Mouse (Mus musculus) liver, postnatal 0 days (tissue): ENCODE data around the gene Rasa4. TPM values are rescaled to one million over a fixed set of nuclear protein-coding genes. Genes with fewer than 3 reads are reported as not detected.
A peak's percentile ranks its signal among the peaks of the same experiment; 100 is the strongest.

ENCODE experiments used
- ATAC-seq: fragments of 200-750 bp; cut with Nextera tagmentation; 2 replicates; pipeline ENCODE4 v1.8.0; 2017; ENCODE audit warnings: mild to moderate bottlenecking, moderate library complexity
- DNase-seq: peaks from one replicate; pipeline ENCODE4 v3.0.0-alpha.2; 2016
- H3K27ac ChIP-seq: fragments of 300-500 bp; sonication (generic); 2 replicates; pipeline ENCODE4 v1.5.1; 2014; ENCODE audit warnings: antibody characterized with exemption, moderate library complexity, mild to moderate bottlenecking, low read depth
- H3K27me3 ChIP-seq: fragments of 300-500 bp; sonication (generic); 2 replicates; pipeline ENCODE4 v1.6.1; 2014; ENCODE audit warnings: low read length, control low read depth, mixed read lengths; ENCODE audit not compliant: insufficient read depth
- H3K36me3 ChIP-seq: fragments of 300-500 bp; sonication (generic); replicated peaks from 2 replicates; pipeline ENCODE4 v1.6.1; 2014; ENCODE audit warnings: mild to moderate bottlenecking, control low read depth, low read length, moderate library complexity, mixed read lengths; ENCODE audit not compliant: insufficient read depth
- H3K4me1 ChIP-seq: fragments of 300-500 bp; sonication (generic); 2 replicates; pipeline ENCODE4 v1.6.1; 2014; ENCODE audit warnings: antibody characterized with exemption, mild to moderate bottlenecking, control low read depth; ENCODE audit not compliant: insufficient read depth
- H3K4me2 ChIP-seq: fragments of 300-500 bp; sonication (generic); 2 replicates; pipeline ENCODE4 v1.6.1; 2014; ENCODE audit warnings: low read depth, mild to moderate bottlenecking, low read length, moderate library complexity, mixed read lengths
- H3K4me3 ChIP-seq: fragments of 300-500 bp; sonication (generic); 2 replicates; pipeline ENCODE4 v1.5.1; 2014; ENCODE audit warnings: low read depth, low read length
- H3K9ac ChIP-seq: fragments of 300-500 bp; sonication (generic); replicated peaks from 2 replicates; pipeline ENCODE4 v1.6.1; 2014; ENCODE audit warnings: mild to moderate bottlenecking, moderate library complexity
- H3K9me3 ChIP-seq: fragments of 300-500 bp; sonication (generic); 2 replicates; pipeline ENCODE4 v1.6.1; 2016; ENCODE audit warnings: mild to moderate bottlenecking, control low read depth, low read length, mixed read lengths
- CTCF ChIP-seq: sonication (generic); IDR thresholded peaks from 2 replicates; pipeline ENCODE4 v1.5.1; 2016; ENCODE audit warnings: antibody characterized with exemption, low read depth
- EP300 ChIP-seq: IDR thresholded peaks from 2 replicates; pipeline ENCODE4 v1.6.1; 2016; ENCODE audit warnings: antibody characterized with exemption, low read depth, mild to moderate bottlenecking
- WGBS: fragments of 180-500 bp; shearing (Covaris S2); extraction: QIAGEN DNeasy Blood & Tissue Kit; methylation state at CpG from one replicate; pipeline ENCODE4 v1.1.7; 2014; ENCODE audit not compliant: insufficient replicate concordance; 5-methylcytosine and 5-hydroxymethylcytosine counted together
- polyA plus RNA-seq: library from polyadenylated mRNA; unstranded; fragments of >200 nt; fragmentation: Nextera tagmentation; extraction: Ambion mirVana; gene quantifications from 2 replicates; pipeline ENCODE4 v1.2.1, GENCODE M21; 2015

Gene Rasa4
- polyA plus RNA-seq, 1 experiment from 2014 or later, result 2.1 TPM

- H3K27me3 ChIP-seq, result peaks cover 13% of the 10 kb centered on the region
- TF ChIP-seq CTCF (no peak), EP300 (no peak)
- H3K4me2 ChIP-seq, result peak overlapping the region; percentile 98; the same call in 1 of the 2 replicates
- no peaks in the 10 kb centered on the region for H3K9me3 ChIP-seq
- ATAC-seq, result no peak
- peak; percentile 24 for DNase-seq
- H3K36me3 ChIP-seq, result no peaks in the 10 kb centered on the region
- no peak overlapping the region for H3K27ac ChIP-seq
- H3K4me1 ChIP-seq, result peaks cover 9% of the 10 kb centered on the region
- H3K4me3 ChIP-seq, result peak overlapping the region; percentile 58
- no peak overlapping the region for H3K9ac ChIP-seq
- WGBS, result 25% methylated on average over 20 of the region's 21 CpGs
These were observed 1.4 kb downstream of the Rasa4 start for GRCm38 (mm10) chr5:136084891-136085651.

GRCm38 (mm10) chr5:136086290-136086689 lies 2.6 kb downstream of the Rasa4 start:
- Histone ChIP-seq H3K27me3 (peaks cover 13% of the 10 kb centered on the region), H3K4me3 (no peak overlapping the region), H3K4me1 (peaks cover 9% of the 10 kb centered on the region), H3K9me3 (no peaks in the 10 kb centered on the region), H3K4me2 (no peak overlapping the region; the same call in 1 of the 2 replicates), H3K27ac (no peak overlapping the region), H3K36me3 (no peaks in the 10 kb centered on the region), H3K9ac (no peak overlapping the region)
- ATAC-seq (no peak), DNase-seq (no peak)
- 79% methylated on average over 8 of the region's 8 CpGs for WGBS
- TF ChIP-seq CTCF (no peak), EP300 (no peak)

- H3K4me2 ChIP-seq, result no peak overlapping the region
- peaks cover 4% of the 10 kb centered on the region for H3K4me1 ChIP-seq
- no peaks in the 10 kb centered on the region for H3K36me3 ChIP-seq
- no peak overlapping the region for H3K4me3 ChIP-seq
- WGBS, result 29% methylated on average over 14 of the region's 14 CpGs
- H3K9ac ChIP-seq, result no peak overlapping the region
- DNase-seq (no peak), ATAC-seq (no peak)
- H3K27me3 ChIP-seq, result peaks cover 11% of the 10 kb centered on the region
- TF ChIP-seq CTCF, result peak; percentile 44
- TF ChIP-seq EP300, result no peak
- H3K9me3 ChIP-seq, result no peaks in the 10 kb centered on the region
- H3K27ac ChIP-seq, result no peak overlapping the region
These were observed 5.3 kb downstream of the Rasa4 start for GRCm38 (mm10) chr5:136088821-136089575.

GRCm38 (mm10) chr5:136091927-136092326 lies 8.2 kb downstream of the Rasa4 start:
- ATAC-seq (no peak), DNase-seq (no peak)
- Histone ChIP-seq H3K4me1 (no peaks in the 10 kb centered on the region), H3K4me2 (no peak overlapping the region), H3K27me3 (no peaks in the 10 kb centered on the region), H3K9ac (no peak overlapping the region), H3K9me3 (no peaks in the 10 kb centered on the region), H3K4me3 (no peak overlapping the region), H3K27ac (no peak overlapping the region), H3K36me3 (no peaks in the 10 kb centered on the region)
- 50% methylated on average over 5 of the region's 5 CpGs for WGBS
- TF ChIP-seq CTCF (no peak), EP300 (no peak)

GRCm38 (mm10) chr5:136094249-136095010 lies 10.7 kb downstream of the Rasa4 start:
- WGBS, result 36% methylated on average over 8 of the region's 8 CpGs
- TF ChIP-seq EP300 (no peak), CTCF (no peak)
- H3K4me1 ChIP-seq, result no peaks in the 10 kb centered on the region
- no peak overlapping the region for H3K4me2 ChIP-seq
- H3K27ac ChIP-seq, result no peak overlapping the region
- DNase-seq (no peak), ATAC-seq (no peak)
- no peaks in the 10 kb centered on the region for H3K9me3 ChIP-seq
- no peak overlapping the region for H3K9ac ChIP-seq
- H3K36me3 ChIP-seq, result no peaks in the 10 kb centered on the region
- H3K4me3 ChIP-seq, result no peak overlapping the region
- no peaks in the 10 kb centered on the region for H3K27me3 ChIP-seq

- Histone ChIP-seq H3K4me3 (no peak overlapping the region), H3K36me3 (no peaks in the 10 kb centered on the region), H3K9ac (no peak overlapping the region), H3K27ac (no peak overlapping the region), H3K4me1 (no peaks in the 10 kb centered on the region), H3K9me3 (no peaks in the 10 kb centered on the region), H3K27me3 (no peaks in the 10 kb centered on the region), H3K4me2 (no peak overlapping the region)
- no peak for ATAC-seq
- TF ChIP-seq CTCF (no peak), EP300 (no peak)
- DNase-seq, result no peak
- 68% methylated on average over 7 of the region's 7 CpGs for whole genome bisulfite sequencing
These were observed 11.4 kb downstream of the Rasa4 start for GRCm38 (mm10) chr5:136095089-136095488.
